Mouse (Mus musculus): Measurements from ENCODE around the gene Retnlb. TPM values are rescaled to one million over a fixed set of nuclear protein-coding genes. Genes with fewer than 3 reads are reported as not detected.

The Retnlb gene
- not detected in 2 replicates for polyA plus RNA-seq (2012; rRNA removed; ENCODE audit: low replicate concordance)

DNA sequence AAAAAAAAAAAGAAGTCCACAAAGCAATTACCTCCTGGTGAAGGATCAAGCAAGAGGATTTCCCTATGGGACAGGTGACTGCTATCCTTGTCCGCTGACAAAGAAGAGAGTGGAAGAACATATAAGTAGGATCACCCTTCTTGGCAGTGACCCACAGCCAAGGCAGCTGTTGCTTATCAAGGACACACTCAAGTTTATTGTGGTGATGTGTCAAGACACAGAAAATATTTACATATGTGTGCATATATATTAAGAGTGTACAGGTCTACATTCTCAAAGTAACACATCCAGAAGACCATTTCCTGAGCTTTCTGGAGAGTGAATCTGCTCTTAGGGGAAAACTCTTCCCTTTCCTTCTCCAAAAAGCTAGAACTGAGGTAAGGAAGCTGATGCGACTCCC lies at the start of gene Retnlb:
TSS of gene Retnlb (plus strand) at position 162 of the 400 bp plus-strand sequence.

DNA sequence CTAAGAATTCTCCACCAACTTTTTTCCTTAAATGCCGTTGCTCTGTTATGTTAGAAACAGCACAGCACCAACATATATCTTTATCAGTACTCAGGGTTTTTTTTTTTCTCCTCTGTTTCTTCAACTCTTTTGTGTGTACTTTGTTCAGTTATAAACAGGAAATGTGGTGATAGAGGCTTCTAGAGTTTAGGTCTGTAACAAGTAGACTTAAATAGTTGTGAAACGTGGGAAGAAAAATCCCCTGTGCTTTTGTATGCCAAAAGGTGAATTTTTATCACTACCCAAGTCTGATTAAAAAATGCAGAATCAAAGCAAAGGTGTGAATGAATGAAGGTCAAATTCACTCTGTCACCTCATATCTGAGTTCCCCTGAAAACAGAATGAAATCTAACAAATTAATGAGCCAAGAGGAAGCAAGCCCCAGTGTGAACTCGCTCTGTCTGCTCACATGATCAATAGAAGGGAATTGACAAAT lies 44.6 kb upstream of the Retnlb start, which contains the start of gene Trat1:
TSS of gene Trat1 (minus strand) at position 51 of the 475 bp plus-strand sequence.

DNA sequence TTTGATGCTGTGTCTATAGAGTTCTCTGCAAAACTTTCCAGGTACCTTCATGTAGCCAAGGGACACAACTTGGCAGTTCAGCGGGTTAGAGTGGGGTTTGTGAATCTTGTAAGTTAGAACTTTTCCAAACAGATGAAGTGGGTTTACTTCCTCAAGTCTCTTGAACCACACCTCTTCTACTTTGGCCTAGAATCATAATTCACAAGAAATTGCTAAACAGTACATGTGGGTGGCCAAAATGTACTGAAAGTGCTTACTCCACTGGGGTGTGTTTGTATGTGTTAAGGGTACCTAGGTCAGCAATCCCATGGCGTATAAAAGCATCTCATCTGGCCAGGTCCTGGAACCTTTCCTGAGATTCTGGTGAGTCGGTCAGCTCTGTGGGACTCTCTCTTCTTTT lies 25.6 kb downstream of the Retnlb start, which contains the start of gene Retnla:
TSS of gene Retnla (plus strand) at position 286 of the 400 bp plus-strand sequence.

Other genes starting within 250 kb of the Retnlb start
- 0.72 and 2.6 TPM in 2 replicates for gene Trat1, start 44.8 kb upstream of the Retnlb start, polyA plus RNA-seq (2012; rRNA removed; ENCODE audit: low replicate concordance)
- gene Retnla, start 25.7 kb downstream of the Retnlb start, polyA plus RNA-seq (2012; rRNA removed; ENCODE audit: low replicate concordance) = 732 and 1,833 TPM in 2 replicates
- 2.1 and 5.4 TPM in 2 replicates for gene Retnlg, start 55.8 kb downstream of the Retnlb start, polyA plus RNA-seq (2012; rRNA removed; ENCODE audit: low replicate concordance)
- 1.4 and 3.4 TPM in 2 replicates for gene Dzip3, start 177.3 kb downstream of the Retnlb start, polyA plus RNA-seq (2012; rRNA removed; ENCODE audit: low replicate concordance)
- gene Cip2a, start 177.3 kb downstream of the Retnlb start, polyA plus RNA-seq (2012; rRNA removed; ENCODE audit: low replicate concordance) = 0.66 and 1.1 TPM in 2 replicates
- 0.01 TPM in 1 of 2 replicates, not detected in the other for gene Myh15, start 240.6 kb downstream of the Retnlb start, polyA plus RNA-seq (2012; rRNA removed; ENCODE audit: low replicate concordance)